Mouse (Mus musculus) stomach, postnatal 0 days (tissue): ENCODE results near the gene Rpn1.

Experiments
- CTCF ChIP-seq: IDR thresholded peaks from 2 replicates; pipeline ENCODE4 v1.5.1; 2016; ENCODE audit warnings: antibody characterized with exemption, low read depth, mild to moderate bottlenecking, moderate library complexity
- EP300 ChIP-seq: optimal IDR thresholded peaks from 2 replicates; pipeline ENCODE3; 2016; ENCODE audit warnings: antibody characterized with exemption

GRCm38 (mm10) chr6:88120813-88121212 lies 36.5 kb downstream of the Rpn1 start:
- TF ChIP-seq CTCF, result no peak
- no peak for TF ChIP-seq EP300
